Mouse (Mus musculus) heart, embryonic 12.5 days (tissue): ENCODE measurements at regions not wholly inside any gene's neighbourhood (a gene's known extent, or its start where the extent isn't known, plus 50 kb on each side); places are given as distances from the start of the nearest gene placed in this dataset.

Source experiments
- ATAC-seq: fragments of 200-750 bp; cut with Nextera tagmentation; 2 replicates; pipeline ENCODE4 v1.8.0; 2017; ENCODE audit warnings: moderate TSS enrichment, moderate library complexity; ENCODE audit not compliant: insufficient number of reproducible peaks, low FRiP score
- H3K27ac ChIP-seq: fragments of 300-500 bp; sonication (generic); 2 replicates; pipeline ENCODE4 v1.5.1; 2016; ENCODE audit warnings: mild to moderate bottlenecking, moderate library complexity; ENCODE audit not compliant: poor library complexity, severe bottlenecking
- H3K27me3 ChIP-seq: fragments of 300-500 bp; sonication (generic); replicated peaks from 2 replicates; pipeline ENCODE4 v1.6.1; 2016; ENCODE audit warnings: mild to moderate bottlenecking, moderate library complexity
- H3K36me3 ChIP-seq: fragments of 300-500 bp; sonication (generic); 2 replicates; pipeline ENCODE4 v1.6.1; 2016; ENCODE audit warnings: mild to moderate bottlenecking, moderate library complexity
- H3K4me1 ChIP-seq: fragments of 300-500 bp; sonication (generic); replicated peaks from 2 replicates; pipeline ENCODE4 v1.6.1; 2016; ENCODE audit warnings: mild to moderate bottlenecking
- H3K4me2 ChIP-seq: fragments of 300-500 bp; sonication (generic); 2 replicates; pipeline ENCODE4 v1.6.1; 2016; ENCODE audit warnings: mild to moderate bottlenecking, moderate library complexity
- H3K4me3 ChIP-seq: fragments of 300-500 bp; sonication (generic); 2 replicates; pipeline ENCODE4 v1.5.1; 2016; ENCODE audit warnings: mild to moderate bottlenecking
- H3K9ac ChIP-seq: fragments of 300-500 bp; sonication (generic); 2 replicates; pipeline ENCODE4 v1.6.1; 2016; ENCODE audit warnings: mild to moderate bottlenecking, moderate library complexity
- H3K9me3 ChIP-seq: fragments of 300-500 bp; sonication (generic); replicated peaks from 2 replicates; pipeline ENCODE4 v1.6.1; 2016; ENCODE audit warnings: mild to moderate bottlenecking, moderate library complexity
- WGBS: fragments of 180-500 bp; shearing (Covaris S2); methylation state at CpG from one replicate; pipeline ENCODE4 v1.1.7; 2016; 5-methylcytosine and 5-hydroxymethylcytosine counted together

DNA sequence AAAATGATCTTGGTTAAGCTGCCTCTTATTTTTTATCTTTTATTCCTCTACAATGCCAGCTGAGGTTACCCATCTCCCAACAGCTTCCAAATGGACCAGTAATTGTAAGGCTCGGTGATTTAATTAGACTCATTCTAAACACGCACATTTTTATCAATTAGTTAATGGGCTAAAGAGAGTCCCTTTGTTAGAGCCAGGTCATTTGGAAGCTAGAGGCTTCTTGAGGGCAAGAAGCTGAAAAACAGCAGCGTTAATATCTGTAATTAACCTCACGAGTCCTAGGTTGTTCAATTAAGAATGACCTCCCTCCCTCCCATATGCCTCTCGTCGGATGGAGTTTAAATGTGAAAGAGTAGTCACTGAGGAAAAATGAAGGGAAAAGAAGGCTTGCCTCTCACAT is 66.5 kb downstream of the Otx2 start:
- Histone ChIP-seq H3K27me3 (no peaks in the 10 kb centered on the region), H3K4me3 (no peak overlapping the region), H3K9ac (no peak overlapping the region), H3K4me2 (no peak overlapping the region), H3K4me1 (no peaks in the 10 kb centered on the region), H3K36me3 (no peaks in the 10 kb centered on the region), H3K27ac (no peak overlapping the region), H3K9me3 (no peaks in the 10 kb centered on the region)
- ATAC-seq, result no peak
- WGBS, result 81% methylated on average over 6 of the region's 6 CpGs

DNA sequence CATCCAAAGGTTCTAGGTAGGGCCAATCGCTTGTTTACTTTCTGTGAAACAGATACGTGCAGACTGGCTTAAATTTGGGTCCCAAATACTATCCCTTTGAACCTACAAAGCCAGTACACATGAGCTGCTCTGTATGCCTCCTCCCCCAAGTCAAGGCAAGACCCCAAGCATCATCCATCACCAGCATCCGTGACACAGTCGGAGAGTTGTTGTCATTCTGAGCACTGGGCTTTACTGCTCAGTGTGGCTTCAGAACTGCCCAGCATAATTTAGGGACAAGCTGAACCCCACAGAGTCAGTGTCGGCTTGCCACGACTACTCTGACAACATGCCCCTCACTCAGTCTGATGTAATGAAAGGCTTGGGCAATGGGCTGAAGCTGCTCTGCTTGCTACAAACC is 70.1 kb downstream of the Otx2 start:
- Histone ChIP-seq H3K9me3 (no peaks in the 10 kb centered on the region), H3K4me3 (no peak overlapping the region), H3K27me3 (no peaks in the 10 kb centered on the region), H3K27ac (no peak overlapping the region), H3K4me2 (no peak overlapping the region), H3K9ac (no peak overlapping the region), H3K36me3 (no peaks in the 10 kb centered on the region), H3K4me1 (no peaks in the 10 kb centered on the region)
- 73% methylated on average over 6 of the region's 6 CpGs for WGBS
- no peak for ATAC-seq

DNA sequence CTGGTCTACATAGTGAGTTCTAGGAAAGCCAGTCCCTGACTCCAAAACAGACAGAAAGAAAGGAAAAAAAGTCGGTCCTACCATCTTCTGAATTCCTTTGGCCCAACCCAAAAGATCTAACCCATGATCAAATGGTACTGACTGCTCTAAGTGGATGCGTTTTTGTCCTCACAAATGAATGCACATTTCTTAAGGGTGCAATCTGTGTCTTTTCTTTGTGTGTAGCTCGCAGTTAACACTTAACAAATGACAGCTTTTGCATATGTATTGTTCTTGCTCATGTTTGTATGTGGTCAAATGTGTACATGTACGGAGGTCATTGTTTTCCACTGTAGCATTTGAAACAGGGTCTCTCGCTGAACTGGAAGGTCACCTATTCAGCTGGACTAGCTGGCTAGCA is 79.3 kb downstream of the Otx2 start:
- H3K9ac ChIP-seq, result no peak overlapping the region
- no peaks in the 10 kb centered on the region for H3K9me3 ChIP-seq
- H3K27me3 ChIP-seq, result no peaks in the 10 kb centered on the region
- ATAC-seq, result no peak
- H3K27ac ChIP-seq, result no peak overlapping the region
- H3K36me3 ChIP-seq, result no peaks in the 10 kb centered on the region
- H3K4me1 ChIP-seq, result peaks cover 14% of the 10 kb centered on the region; the same call in 1 of the 2 replicates
- no peak overlapping the region for H3K4me3 ChIP-seq
- WGBS, result 85% methylated on average over 5 of the region's 5 CpGs
- no peak overlapping the region for H3K4me2 ChIP-seq

- WGBS, result 71% methylated on average over 8 of the region's 8 CpGs
- Histone ChIP-seq H3K27me3 (no peaks in the 10 kb centered on the region), H3K27ac (no peak overlapping the region), H3K9me3 (no peaks in the 10 kb centered on the region), H3K9ac (no peak overlapping the region), H3K4me1 (peaks cover 17% of the 10 kb centered on the region; the same call in 1 of the 2 replicates), H3K36me3 (no peaks in the 10 kb centered on the region), H3K4me2 (no peak overlapping the region), H3K4me3 (no peak overlapping the region)
- no peak for ATAC-seq
Observed at GRCm38 (mm10) chr14:48593363-48593762, 80.3 kb downstream of the Otx2 start.

DNA sequence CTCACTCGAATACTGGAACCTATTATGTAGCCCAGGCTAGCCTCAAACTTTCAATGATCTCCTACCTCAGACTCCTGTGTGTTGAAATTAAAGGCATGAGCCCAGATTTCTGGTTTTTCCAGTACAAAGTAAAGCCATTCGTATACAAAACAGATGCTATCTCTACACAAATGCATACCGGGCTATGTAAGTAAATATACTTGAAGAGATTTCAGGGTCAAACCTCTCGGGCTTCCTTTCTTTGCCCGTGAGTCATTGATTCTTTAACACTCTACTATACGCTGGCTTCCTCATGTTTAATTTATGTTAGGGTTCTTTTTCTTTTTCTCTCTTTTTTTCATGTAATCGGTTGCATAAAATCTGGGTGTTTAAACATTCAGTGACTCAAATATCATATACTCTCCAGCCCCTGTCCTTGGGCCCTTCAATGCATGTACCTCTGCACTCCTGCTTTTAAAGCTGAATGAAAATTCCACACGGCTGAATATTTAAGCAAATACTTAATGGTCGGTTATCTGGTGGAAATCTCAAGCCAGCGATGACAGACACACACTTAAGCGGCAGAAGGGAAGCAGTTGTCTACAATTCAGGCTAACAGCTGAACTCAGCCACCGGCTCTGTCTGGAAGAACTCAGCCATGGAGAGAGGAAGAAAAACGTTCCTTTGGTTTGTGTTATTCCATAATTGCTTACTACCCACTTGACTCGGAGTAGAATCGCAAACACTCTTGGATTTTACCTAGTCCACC is 82.0 kb downstream of the Otx2 start:
- H3K4me1 ChIP-seq, result peaks cover 17% of the 10 kb centered on the region; the same call in 1 of the 2 replicates
- no peak overlapping the region for H3K4me2 ChIP-seq
- no peak for ATAC-seq
- no peaks in the 10 kb centered on the region for H3K27me3 ChIP-seq
- WGBS, result 54% methylated on average over 15 of the region's 15 CpGs
- no peaks in the 10 kb centered on the region for H3K9me3 ChIP-seq
- no peaks in the 10 kb centered on the region for H3K36me3 ChIP-seq
- no peak overlapping the region for H3K4me3 ChIP-seq
- no peak overlapping the region for H3K27ac ChIP-seq
- no peak overlapping the region for H3K9ac ChIP-seq

- Histone ChIP-seq H3K27me3 (no peaks in the 10 kb centered on the region), H3K36me3 (no peaks in the 10 kb centered on the region), H3K9ac (no peak overlapping the region), H3K27ac (no peak overlapping the region), H3K4me3 (peak overlapping the region; percentile 33), H3K9me3 (no peaks in the 10 kb centered on the region), H3K4me1 (peaks cover 17% of the 10 kb centered on the region; the same call in 1 of the 2 replicates), H3K4me2 (peak overlapping the region; percentile 62)
- WGBS, result 23% methylated on average over 14 of the region's 14 CpGs
- no peak for ATAC-seq
Observed at GRCm38 (mm10) chr14:48590426-48590825, 83.2 kb downstream of the Otx2 start.

GRCm38 (mm10) chr14:48589702-48590325 is 83.8 kb downstream of the Otx2 start:
- Histone ChIP-seq H3K4me1 (peaks cover 17% of the 10 kb centered on the region; the same call in 1 of the 2 replicates), H3K27ac (no peak overlapping the region), H3K27me3 (no peaks in the 10 kb centered on the region), H3K36me3 (no peaks in the 10 kb centered on the region), H3K9me3 (no peaks in the 10 kb centered on the region), H3K4me3 (peak overlapping the region; percentile 33), H3K4me2 (peak overlapping the region; percentile 62), H3K9ac (no peak overlapping the region)
- 20% methylated on average over 15 of the region's 15 CpGs for WGBS
- ATAC-seq, result no peak

GRCm38 (mm10) chr14:48585820-48586219 is 87.8 kb downstream of the Otx2 start:
- WGBS, result 90% methylated on average over 3 of the region's 3 CpGs
- Histone ChIP-seq H3K4me3 (no peak overlapping the region), H3K4me1 (peaks cover 13% of the 10 kb centered on the region; the same call in 1 of the 2 replicates), H3K27ac (no peak overlapping the region), H3K4me2 (no peak overlapping the region), H3K27me3 (no peaks in the 10 kb centered on the region), H3K9me3 (no peaks in the 10 kb centered on the region), H3K36me3 (no peaks in the 10 kb centered on the region), H3K9ac (no peak overlapping the region)
- ATAC-seq, result no peak

DNA sequence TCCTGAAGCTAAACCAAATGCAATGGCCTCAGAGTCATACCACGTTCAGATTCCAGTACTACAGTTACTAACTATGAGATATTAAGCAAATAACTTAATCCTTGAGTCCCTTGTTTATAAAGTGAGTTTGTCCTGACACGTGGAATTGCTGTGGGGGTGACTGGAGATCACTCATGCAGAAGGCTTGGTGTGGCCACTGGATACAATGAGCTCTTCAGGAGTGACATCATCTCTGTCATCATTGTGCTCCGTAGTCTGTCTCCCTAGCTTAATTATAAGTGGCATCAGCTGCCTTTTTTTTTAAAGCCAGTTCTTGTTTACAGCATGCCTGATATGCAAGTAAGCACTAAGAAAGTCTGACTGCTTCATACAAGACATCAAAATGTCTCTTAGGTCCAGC is 89.0 kb downstream of the Otx2 start:
- no peaks in the 10 kb centered on the region for H3K36me3 ChIP-seq
- 0 out of 2 replicates have a peak, but pooled peaks cover 3% of the 10 kb centered on the region for H3K27me3 ChIP-seq
- ATAC-seq, result no peak
- H3K27ac ChIP-seq, result no peak overlapping the region
- H3K4me1 ChIP-seq, result 0 out of 2 replicates have a peak, but pooled peaks cover 4% of the 10 kb centered on the region
- WGBS, result 67% methylated on average over 3 of the region's 3 CpGs
- no peak overlapping the region for H3K4me2 ChIP-seq
- H3K9me3 ChIP-seq, result no peaks in the 10 kb centered on the region
- no peak overlapping the region for H3K9ac ChIP-seq
- H3K4me3 ChIP-seq, result no peak overlapping the region

- no peaks in the 10 kb centered on the region for H3K36me3 ChIP-seq
- WGBS, result 81% methylated on average over 3 of the region's 3 CpGs
- H3K9me3 ChIP-seq, result no peaks in the 10 kb centered on the region
- H3K27me3 ChIP-seq, result 0 out of 2 replicates have a peak, but pooled peaks cover 3% of the 10 kb centered on the region
- no peak overlapping the region for H3K4me2 ChIP-seq
- H3K9ac ChIP-seq, result no peak overlapping the region
- no peaks in the 10 kb centered on the region for H3K4me1 ChIP-seq
- no peak overlapping the region for H3K4me3 ChIP-seq
- no peak for ATAC-seq
- no peak overlapping the region for H3K27ac ChIP-seq
Observed at GRCm38 (mm10) chr14:48583516-48583915, 90.1 kb downstream of the Otx2 start.

DNA sequence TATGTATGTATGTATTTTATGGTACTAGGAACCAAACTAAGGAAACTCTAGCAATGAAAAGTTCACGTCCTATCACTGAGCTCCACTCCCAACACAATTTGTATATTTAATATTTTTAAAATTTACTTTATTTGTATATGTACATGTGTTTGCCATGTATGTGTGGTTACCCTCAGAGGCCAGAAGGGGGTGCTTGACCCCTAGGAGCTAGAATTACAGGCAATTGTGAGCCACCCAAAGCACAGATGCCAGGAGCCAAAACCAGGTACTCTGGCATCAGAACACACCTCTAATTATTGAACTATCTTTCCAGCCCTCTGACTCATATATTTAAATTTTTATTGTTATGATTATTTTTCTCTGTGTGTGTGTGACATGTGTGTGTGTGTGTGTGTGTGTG is 91.5 kb downstream of the Otx2 start:
- ATAC-seq, result no peak
- 79% methylated on average over 1 of the region's 1 CpGs for WGBS
- Histone ChIP-seq H3K36me3 (no peaks in the 10 kb centered on the region), H3K4me1 (no peaks in the 10 kb centered on the region), H3K27ac (no peak overlapping the region), H3K9me3 (no peaks in the 10 kb centered on the region), H3K4me3 (no peak overlapping the region), H3K4me2 (no peak overlapping the region), H3K27me3 (0 out of 2 replicates have a peak, but pooled peaks cover 3% of the 10 kb centered on the region), H3K9ac (no peak overlapping the region)
